Mouse (Mus musculus) urinary bladder, postnatal 36 days (tissue): ENCODE results near the gene Slc47a2.

Source experiments
- DNase-seq, 2 experiments: peaks; one replicate each; pipeline ENCODE4 v3.0.0; 2022; ENCODE audit warnings: low spot score in 2 of 2, mixed read lengths in 1 of 2

The Slc47a2 gene

DNA sequence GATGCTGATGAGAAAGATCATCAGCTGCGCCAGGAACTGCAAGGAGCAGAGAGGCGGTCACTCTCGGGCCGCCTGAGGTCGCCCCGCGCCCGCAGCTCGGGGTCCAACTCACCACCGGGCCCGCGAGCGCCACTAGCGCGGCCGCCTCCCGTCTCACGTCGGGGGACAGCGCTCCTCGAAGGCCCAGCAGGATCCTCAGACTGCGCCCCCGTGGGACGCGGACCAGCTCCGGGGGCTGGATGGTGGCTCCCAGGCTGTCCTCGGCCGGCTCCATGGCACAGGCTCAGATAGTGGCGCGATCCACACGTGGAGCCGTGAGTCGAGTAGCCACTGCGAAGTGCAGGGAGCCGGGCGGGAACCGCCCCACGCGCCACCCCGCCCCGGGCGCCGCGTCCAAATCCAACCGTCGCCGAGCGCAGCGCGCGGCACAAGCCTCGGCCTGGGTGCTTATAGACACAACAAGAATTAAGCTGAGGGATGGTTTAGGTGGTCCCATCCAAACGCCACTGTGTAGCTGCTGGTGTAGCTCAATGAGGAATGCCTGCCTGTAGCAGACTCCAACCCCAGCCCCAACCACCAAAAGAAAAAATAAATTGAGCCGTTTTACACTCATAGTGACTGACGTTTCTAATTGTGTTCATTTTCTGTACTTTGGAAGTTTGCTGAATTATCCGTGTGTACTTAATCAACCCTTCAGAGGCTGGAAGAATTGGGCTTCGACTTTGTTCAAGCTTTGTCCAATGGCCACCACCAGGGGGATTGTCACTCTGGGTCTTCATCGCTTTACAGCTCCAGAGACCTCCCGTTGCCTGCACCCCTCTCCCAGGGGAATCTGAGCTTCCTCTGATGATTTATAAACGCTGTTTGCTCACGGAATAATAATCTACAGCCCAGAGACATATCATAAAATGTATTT lies at the start of gene Slc47a2:
Slc47a2 (minus strand) TSS at position 356 of the 916 bp plus-strand sequence.
- no peak for DNase-seq

DNA sequence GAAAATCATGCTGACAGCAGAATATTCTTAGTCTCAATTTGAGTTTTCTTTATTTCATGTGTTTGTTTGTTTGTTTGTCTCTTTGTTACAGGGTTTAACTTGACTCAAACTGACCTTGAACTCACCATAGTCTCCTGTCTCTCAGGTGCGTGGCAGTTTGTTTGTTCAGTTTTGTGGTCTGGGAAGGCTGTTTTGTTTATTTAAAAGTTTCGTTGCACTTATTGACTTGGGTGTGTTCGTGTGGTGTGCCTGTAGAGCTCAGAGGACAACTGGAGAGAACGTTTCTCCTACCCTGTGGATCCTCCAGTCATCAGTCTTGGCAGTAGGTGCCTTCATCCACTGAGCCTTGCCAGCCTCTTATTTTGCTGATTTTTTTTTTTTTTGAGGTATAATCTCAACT lies 46.3 kb upstream of the Slc47a2 start:
- no peak for DNase-seq

DNA sequence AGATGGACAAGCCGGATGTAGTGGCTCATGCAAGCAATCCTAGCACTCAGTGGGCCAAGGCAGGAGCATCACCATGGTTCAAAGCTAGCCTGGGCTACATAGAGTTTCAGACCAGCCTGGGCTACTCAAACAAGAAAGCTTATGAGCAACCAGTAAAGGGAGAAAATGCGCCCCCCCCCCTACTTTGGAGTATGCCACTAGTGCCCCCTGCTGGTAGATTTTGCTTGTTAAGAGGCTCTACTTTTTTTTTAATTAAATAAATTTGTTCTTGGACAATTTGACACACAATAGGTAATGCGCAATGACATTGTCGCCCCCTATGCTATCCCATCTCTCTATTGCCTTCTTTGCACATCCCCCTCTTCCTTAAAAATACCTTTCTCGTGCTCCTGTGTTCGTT lies 45.4 kb upstream of the Slc47a2 start:
- no peak for DNase-seq

DNA sequence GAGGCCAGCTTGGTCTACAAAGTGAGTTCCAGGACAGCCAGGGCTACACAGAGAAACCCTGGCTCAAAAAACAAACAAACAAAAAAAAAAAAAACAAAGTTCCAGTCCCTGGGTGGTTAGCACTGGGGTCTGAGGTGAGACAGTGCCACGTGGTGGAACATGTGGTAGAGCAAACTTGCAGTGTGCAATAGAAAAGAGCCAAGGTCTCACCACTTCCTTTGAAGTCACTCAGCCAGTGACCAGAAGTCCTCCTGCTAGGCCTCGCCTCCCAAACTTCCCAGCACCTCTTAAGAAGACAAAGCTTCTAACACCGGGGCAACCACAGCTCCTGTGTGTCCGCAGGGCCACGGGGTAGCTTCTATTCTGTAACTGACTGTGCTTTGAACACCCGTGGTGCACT lies 44.6 kb upstream of the Slc47a2 start:
- DNase-seq = no peak

DNA sequence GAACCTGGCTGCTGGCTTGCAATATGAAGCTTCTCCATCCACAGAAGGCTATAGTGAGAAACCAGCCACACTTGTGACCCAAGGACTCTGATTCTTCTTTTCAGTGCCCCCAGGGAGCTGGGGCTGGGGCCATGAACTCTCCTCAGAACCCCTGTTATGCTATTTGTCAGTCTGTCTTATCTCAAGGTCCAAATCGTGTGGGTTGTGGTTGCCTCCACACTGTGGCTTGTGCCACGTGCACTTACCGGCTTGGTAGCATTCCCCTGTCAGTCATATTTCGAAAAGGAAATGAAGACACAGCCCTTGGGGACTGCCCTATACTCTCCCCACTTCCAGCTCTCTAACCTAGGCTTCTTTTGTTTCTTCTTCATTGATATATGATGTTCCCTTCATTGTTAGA lies 43.1 kb upstream of the Slc47a2 start:
- DNase-seq = peak; percentile 30 to 36

DNA sequence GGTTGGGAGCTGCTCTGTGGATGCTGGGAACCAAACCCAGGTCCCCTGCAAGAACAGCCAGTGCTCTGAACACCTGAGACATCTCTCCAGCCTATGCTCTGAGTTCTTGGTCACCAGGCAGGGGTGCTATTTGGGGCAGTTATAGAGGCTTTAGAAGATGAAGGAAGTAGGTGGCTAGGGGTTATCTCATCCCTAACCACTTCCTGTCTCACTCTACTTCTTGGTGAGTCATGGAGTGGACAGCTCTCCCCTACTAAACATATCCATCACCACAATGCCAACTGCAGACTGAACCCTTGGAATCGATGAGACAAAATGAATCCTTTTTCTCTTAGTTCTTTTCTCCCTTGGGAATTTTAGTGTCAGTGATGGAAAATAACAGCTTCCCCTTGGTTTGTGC lies 38.6 kb upstream of the Slc47a2 start:
- DNase-seq = no peak

DNA sequence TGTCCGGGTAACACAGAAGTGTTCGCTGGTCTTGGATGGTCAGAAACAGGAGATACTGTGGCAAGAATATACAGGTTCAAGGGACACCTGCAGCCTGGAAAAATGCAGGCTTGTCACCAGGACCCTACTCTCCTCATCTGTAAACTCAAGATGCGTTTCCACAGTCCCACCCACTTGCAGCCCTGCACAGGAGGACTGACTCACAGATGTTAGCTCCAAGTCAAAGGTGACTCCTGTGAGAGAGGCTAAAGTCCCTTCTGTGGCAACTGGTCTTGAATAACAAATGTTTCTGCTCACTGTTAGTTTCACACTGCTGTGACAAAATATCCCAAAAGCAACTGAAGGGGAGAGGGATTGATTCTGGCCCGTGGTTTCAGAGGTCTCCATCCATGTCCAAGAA lies 36.0 kb upstream of the Slc47a2 start:
- no peak for DNase-seq

DNA sequence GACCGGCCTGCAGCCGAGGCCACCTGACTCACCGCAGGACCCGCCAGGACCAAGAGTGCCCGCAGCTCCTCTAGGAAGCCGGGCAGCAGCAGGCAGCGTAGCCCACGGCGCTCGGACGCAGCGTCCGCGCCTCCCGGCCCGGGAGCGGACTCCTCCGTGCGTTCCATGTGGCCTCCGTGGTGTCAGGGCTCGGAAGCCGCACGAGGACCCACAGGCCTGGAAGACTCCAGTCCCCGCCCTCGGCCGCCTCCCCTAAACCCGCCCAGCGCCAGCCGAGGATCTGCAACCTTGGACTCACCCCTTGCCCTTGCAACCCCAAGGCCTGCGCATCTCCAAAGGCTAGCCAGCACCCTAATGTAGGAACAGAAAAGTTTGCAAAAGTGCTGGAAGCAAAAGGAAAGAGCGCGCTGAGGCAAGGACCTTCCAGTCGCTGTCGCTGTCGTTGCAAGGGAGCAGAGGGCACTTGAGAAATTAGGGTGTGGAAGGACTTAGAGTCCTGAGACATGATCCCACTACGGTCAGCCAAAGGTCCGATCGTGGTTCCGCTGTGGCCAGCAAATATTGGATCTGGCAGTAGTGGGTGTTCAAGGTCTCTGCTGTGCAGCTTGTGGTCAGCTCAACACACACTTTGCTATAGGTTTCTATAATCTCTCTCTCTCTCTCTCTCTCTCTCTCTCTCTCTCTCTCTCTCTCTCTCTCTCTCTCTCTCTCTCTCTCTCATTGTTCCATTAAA lies 35.4 kb upstream of the Slc47a2 start, which contains the start of gene Slc47a1:
Slc47a1 (minus strand) TSS at position 465 of the 733 bp plus-strand sequence.
- DNase-seq = peak; percentile 32 to 33

DNA sequence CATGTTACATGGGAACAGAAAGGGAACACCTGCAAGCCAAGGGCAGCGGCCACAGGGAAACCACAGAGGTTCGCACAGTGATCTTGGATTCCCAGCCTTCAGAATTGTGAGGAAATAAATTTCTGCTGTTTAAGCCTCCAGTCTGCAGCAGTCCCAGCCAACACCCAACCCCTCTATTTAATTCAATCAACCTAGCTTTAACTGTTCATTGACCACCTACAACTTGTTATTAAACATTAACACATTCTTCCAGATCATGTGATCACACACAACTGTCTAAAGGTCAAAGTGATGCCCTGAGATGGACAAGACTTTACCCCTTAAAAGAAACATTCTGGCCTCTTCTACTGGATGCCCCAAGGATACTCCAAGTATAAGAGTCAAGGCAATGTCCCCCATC lies 26.0 kb upstream of the Slc47a2 start:
- DNase-seq = no peak

DNA sequence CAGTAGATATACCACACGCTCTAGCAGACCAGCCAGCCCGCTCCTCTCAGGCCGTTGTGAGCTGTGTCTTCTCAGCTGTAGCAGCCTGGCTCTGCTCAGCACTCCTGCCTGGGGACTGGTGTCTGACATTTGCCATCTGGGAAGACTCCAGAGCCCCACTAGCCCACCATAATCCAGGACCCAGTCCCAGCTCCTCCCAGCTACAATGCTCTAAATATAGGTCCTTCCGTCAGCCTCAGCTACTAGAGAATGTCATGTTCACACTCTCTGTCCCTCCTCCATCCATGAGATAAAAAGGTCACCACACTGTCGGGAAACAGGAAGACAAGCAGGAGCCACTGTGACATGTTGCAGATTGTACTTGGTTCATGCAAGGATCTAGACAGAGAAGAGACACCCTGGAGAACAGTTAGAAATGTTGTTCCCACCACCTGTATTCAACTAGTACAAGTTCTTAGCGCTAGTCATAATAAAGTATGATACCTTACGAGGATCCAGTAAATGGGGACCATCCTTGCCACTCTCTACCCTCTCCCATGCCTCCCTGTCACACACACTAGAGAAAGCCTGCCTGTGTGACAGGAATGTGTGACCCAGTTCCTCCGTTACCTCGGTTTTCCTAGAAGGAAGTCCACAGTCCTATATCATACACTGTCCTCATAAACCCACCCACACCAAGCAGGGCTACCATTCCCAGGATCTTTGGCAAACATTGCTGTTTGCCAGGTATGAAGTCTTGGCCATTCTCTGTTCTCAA lies 24.0 kb upstream of the Slc47a2 start:
- no peak for DNase-seq

DNA sequence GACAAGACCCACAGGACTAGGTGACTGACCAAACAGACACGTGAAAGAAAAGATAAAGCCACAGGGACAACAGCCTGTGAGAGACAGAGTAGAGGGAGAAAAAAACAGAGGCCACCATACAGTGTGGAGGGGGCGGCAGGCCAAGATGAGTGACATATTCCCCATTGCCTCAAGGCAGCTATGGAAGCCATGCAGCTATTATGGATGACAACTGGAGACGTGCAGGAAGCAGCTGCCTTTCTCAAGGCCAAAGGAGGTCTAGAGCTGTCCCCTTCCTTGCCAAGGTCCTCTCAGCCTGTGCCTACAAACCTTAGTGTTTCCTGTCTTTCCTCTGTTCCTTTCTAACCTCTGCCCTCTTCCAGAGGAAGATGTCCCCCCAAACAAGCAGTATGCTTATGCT lies 23.3 kb upstream of the Slc47a2 start:
- no peak for DNase-seq

DNA sequence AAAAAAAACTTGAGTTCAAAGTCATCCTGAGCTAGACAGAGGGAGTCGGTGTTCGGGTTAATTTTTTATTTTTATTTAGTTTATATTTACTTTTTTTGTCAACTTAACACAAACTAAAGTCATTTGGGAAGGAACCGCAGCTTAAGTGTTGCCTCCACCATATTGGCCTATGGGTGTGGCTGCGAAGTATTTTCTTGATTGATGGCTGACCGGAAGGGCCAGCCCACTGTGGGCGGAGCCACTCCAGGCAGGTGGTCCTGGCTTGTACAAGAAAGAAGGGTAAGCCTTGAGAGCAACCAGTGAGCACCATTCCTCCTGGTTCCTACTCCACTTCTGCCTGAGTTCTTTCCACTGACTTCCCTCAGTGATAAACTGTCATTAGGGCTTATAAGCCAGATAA lies 21.4 kb upstream of the Slc47a2 start:
- no peak for DNase-seq

DNA sequence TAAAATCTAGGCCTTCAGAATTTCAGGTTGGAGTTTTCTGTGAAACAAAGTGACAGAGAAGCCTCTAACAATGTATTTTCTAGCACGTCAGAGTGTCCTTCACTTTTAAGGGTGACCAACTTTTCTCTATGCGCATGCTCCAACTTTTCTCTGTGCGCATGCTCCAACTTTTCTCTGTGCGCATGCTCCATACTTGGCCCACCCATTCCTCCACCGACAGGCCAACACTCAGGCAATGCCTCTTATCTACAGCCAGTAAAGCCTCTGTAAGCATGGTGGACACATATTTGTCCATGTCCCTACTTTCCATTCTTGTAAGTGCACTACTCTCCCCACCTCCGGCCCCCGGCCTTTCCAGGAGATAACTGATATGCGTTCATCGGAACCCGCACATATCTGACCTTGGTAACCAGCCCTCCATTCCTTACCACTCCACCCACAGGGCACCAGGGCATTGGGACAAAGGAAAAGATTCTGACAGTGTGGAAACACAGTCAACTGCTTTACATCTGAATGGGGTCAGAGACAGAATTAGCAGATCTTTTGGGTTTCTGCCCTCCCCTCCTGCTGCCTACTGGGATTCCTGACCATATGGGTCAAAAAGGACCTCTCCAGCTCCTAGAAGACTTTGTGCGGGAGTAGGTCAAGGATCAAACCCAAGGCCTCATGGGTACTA lies 19.0 kb upstream of the Slc47a2 start:
- DNase-seq = no peak

DNA sequence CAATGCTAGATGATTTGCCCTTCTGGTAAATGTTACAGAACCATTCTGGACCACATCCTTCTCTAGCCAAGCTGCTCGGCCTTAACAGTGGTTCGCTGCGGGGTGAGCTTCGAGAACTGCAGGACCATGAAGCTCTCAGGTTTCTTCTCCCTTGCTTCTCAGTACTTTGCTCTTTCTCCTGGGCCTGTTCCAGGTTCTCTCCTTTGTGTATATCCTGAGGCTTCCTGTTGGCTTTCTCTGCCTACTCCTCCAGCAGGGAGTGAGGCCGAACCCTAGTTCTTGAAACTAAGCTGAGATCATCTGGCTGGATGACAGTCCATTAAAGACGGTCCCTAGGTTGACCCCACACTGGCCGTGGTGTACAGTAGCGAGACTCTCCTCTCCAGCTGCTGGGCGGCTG lies 13.9 kb upstream of the Slc47a2 start:
- no peak for DNase-seq

DNA sequence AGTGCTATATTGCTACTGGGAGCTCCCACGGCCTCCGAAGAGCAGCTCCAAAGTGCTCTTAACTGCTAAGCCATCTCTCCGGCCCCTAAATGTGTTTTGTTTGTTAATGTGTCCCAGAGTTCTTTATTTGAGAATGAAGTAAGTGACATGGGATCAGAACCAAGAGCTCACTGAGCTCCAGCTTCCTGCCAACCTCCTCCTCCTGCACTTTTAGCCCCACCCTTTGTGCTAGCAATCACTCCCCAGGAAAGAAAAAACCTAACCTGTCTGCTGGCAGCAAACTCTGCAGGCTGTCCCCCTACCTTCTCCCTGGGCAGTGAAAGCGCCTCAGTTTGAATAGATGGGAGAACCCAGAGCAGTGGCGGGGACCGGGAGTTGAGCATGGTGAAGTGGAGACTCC lies 13.5 kb upstream of the Slc47a2 start:
- DNase-seq = no peak

DNA sequence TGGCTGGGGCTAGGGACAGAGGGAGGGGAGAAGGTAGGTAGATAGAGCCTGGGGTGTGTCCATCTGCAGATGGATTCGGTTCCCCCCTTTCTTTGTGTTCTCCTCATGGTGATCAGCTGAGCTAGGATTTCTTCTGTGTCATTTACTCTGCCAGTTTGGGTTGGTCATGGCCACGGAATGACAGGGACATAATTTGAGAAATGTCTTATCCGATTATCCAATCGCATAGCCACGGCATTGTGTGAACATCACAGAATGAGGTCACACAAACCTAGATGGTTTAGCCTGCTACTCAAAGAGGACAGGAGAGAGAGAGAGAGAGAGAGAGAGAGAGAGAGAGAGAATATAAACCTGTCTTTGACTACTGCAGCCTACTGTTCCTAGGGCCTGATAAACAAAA lies 12.7 kb upstream of the Slc47a2 start:
- DNase-seq = no peak

DNA sequence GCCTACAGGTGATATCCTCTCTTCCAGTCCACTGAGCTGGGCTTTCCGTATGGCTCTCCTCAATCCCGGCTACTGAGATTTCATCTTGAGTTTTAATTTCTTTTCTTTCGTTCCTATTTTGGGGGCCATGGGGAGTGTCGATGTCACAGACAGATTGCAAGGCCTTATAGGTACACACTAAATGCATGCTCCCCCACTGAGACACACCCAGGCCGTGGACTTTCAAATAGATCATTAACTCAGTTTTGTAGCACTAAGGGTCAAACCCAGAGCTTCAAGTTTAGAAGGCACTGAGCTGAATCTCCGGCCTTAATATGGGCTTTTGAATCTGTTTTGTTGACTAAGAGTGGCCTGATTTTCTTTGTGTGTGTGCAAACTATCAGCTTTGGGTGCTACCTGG lies 11.7 kb upstream of the Slc47a2 start:
- DNase-seq = no peak

DNA sequence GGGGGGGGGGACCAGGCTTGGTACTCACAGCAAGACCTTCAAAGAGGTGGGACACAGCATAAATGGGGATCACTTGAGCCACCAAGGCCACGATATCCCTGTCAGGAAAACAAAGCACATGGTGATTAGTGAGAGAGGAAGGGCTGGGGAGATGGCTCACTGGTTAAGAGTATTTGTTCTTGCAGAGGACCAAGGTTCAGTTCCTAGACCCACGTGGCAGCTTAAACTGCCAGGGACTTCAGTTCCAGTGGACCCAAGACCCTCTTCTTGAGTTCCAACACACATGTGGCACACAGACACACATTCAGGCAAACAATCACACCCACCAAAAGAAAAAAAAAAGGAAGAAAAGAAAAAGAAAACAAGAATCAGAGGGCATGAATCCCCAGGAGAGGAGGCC lies 10.4 kb upstream of the Slc47a2 start:
- DNase-seq = no peak

DNA sequence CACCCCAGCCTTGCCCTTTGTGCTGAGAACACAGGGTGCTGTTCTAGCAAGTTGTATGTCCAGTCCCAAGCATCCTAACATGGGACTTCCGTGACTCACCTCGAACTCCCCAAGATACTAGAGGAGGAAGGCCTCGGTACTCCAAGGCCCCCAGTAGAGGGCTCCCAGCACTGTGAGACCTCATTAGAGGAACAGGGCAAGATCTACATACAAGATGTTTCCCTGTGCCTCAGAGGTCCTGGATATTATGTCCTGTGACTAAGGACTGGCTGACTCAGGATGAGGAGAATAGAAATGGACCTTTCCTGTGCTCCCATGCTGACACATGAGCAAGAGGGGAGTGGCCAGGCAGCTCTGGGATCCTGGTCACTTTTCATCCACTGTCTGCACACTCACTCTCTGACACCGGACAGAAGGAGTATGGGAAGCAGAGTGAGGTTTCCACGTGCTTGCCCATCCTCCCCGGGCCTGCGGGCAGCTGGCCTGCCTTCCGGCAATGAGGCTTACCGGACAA lies 9.5 kb upstream of the Slc47a2 start:
- DNase-seq = no peak

DNA sequence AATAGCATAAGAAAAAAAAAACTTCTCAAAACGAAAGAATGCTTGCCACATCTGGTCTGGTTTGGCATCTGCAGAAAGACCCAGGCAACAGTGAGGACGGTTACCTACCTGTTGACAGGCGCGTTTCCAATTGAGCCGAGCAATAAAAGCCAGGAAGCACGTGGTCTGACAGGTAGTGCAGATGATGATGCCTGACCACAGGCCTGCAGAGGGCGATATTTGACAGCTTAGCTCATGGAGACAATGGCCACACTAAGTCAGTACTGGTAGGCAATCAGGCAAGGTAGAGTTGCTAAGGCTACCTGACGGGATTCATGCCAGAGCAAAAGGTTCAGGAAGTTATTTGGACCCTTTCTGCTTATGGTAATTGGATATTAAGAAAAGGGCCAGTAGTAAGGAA lies 6.7 kb upstream of the Slc47a2 start:
- DNase-seq = peak; percentile 73 to 78

DNA sequence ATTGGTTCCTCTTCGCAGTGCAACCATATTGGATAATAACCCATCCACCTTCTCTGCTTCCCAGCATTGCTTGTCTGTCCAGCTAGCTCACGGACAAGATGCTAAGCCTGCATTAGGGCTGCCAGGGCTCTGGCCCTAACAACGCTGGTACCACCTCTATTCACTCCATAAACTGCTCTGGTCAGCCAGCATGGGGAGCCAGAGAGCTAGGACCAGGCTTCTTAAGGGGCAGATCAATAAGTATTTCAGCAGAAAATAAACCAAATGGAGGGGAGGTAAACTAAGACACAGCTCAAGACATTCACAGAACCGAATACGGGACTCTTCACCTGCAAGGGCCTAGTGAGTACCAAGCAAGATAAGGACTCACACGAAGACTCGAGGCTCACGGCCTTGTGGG lies 3.5 kb upstream of the Slc47a2 start:
- DNase-seq = no peak

DNA sequence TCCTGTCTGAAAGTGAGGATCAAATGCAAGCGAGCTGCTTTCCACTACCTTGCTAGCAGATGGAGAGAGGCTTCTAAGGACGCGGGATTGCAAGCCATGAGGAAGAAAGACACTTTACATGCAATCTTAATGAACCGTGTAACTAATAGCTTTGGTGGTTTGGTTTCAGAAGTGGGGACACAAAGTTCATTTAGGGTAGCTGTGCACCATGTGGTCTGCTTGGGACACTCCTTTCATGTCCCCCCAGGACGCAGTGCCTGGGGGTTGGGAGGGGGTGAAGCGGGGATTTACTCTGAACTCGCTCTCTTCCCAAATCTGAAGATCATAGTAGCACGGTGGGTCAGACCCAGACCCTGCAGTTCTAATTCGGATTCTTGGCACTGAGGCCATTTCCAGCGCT lies 689 bp downstream of the Slc47a2 start:
- no peak for DNase-seq
